Mouse (Mus musculus): ENCODE data around the gene Gm12695.

Gene Gm12695

DNA sequence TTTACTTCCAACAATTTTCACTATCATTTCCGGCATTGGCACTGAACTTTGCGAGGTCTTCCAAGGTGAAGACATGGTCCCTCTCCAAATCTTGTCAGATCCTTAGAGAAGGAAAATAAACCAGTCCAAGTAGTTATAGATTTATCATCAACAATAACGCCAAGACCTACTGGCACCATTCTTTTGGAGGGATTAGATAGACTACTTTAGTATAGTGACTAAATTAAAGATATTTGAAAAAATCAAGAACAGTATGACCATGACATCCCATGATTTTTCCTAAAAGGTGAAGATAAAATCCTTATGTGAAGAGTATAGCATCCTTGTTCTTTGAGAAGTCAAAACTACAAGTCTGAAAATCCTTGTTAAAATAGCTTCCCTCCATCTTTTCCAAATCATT is at the start of gene Gm12695:
Gene Gm12695, minus strand, starts transcription at position 101 of the 400 bp plus-strand sequence.
- DNase-seq (ENCODE audit: low read depth in 2 of 2, low spot score in 2 of 2), result no peak

DNA sequence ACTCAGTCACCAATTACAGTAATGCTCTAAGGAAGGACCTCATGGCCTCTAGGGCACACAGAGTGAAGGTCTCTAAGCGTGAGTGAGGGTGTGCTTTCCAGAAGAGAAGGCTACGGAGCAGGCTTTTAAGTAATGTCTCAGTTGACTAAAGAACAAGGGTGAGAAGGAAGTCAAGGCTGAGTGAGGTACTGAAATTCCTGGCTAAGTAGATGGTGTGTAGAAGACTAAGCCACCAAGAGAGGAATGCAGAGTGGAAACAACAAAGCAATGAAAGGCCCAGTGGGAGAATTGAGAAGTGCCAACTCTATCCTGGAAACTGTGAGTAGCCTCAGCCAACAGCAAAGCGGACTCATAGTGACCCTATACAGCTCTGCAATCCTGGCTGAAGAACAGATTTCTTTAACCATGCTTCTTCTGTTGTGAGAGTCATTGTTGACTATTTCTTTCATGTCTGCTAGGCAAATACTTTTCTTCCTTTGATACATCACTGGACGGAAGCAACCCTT is 40.6 kb upstream of the Gm12695 start:
- DNase-seq (ENCODE audit: low read depth in 2 of 2, low spot score in 2 of 2), result no peak

DNA sequence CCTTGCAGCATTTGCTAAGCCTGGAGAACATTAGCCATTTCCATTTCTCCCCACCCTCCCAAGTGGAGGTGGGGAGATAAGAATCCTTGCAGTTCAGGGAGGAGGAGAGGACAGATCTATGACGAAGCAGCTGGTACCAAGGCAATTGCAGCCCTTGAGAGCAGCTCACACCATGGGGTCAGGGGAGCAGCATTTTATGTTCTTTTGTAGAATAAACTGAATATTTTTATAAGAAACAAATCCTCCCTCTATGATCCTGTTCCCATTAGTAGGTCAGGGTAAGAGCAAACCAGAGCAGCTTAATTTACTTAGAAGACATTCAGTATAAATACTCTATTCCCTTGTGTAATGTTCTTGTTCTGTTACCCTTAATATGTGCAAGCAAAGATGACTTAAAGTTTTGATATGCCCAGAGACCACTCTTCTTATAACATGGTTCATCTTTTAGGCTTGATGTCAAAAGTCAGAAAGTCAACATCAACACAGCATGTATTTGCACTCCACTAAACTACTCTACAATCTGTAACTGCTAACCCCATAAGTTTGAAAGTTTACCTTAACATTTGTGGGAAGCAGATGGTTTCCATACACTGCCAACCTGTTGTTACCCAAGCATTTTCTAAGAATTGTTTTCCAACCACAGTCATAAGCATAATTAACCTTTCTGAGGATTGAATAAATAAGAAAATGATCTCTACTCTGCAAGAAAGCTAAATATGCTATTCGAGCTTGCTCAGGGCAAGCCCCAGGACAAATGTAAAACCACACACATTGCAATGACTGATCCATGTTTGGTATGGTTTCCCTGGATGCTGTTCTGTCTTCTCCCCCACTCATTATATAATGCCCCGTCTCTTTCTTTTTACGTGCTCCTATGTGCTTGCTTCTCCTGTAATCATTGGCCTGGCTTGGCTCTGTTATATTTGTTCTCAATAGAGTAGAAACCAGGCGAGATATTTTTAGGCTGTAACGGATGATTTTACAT is 22.1 kb upstream of the Gm12695 start:
- no peak for DNase-seq (ENCODE audit: low read depth in 2 of 2, low spot score in 2 of 2)

DNA sequence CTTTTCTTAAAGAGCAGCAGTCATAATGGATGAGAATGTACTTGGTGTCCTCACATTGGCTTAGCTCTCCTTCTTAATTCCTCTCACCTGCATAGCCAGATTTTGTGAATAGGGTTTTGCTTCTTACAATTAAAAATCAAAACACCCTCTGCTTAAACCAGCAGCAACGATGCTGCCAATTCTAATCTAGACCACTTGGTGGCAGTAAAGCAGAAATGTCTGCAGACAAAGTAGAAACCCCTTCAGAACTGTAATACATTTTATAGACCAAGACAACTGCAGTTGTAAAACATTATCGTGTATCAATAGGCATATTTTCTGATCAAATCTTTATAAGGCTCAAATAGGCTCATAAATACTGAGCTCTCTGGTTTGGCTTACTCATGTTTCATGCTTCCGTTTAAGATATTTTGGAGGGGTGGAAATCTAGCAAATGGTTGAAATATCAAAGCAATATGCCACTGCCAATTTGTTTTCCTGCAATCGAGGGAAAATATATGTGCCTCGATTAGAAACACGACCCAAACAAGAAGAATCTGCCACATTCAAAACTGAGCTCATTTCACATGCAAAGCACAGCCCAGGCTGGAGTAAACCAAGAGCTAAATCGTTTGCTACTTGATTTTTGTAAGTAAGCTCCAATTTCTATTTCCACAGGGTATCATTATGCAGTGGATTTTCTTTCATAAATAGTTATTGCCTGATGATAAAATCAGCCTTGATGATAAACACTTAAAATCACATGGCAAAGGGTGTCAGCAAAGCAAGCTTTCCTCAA is 14.6 kb upstream of the Gm12695 start:
- DNase-seq (ENCODE audit: low read depth in 2 of 2, low spot score in 2 of 2), result no peak

DNA sequence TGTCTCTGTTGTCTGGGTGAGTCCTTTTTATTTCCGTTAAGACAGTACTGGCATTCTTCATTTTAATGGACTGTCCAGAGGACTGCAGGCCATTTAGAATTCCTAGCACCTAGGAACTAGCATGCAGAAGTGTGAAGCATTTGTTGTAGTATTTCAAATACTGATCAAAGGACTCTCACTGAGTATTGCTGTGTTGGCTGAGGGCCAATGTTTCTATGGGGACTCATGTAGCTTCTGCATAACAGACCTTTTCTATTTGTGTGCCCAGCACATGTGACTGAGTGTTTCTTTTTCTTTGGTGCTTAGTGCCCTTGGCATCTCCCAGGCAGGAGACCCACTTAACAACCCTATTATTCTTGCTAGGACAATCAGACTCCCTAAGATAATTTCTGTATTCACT is 12.6 kb upstream of the Gm12695 start:
- no peak for DNase-seq (ENCODE audit: low read depth in 2 of 2, low spot score in 2 of 2)

DNA sequence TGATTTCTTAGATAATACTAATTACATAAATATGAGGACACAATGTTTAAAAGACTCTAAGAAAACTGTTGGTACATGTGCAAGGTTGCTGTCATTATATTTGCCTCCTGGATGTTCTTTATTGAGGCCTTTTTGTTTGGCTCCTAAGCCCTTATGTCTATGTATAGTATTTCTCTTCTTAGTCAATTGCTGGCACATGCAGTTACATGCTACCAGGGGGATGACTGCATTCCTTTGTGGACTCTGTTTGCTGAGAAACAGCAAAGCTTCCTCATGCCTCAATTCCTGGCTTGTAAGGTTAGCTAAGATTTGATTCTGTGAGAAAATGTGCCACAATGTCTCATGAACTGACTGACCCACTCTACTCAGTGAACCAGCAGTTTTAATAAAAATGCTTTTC is 6.3 kb upstream of the Gm12695 start:
- DNase-seq (ENCODE audit: low read depth in 2 of 2, low spot score in 2 of 2), result no peak

DNA sequence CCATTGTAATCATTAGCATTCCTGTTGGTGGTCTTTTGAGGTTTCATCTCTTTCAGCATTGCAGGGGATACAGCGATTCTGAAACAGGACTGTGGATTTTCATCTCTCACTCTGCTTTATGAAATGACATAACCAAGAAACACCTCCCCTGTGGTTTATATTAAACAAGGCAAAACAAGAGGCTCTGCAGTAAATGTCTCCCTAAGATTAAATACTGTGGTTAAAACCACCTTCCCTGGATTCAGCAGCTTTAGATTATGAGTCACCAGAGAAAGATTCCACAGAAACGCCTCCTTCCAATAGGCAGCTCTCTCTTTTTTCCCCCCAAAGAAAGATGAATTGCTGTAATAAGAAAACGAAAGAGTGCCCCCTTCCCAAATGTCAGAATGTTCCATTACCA is 4.9 kb upstream of the Gm12695 start:
- DNase-seq (ENCODE audit: low read depth in 2 of 2, low spot score in 2 of 2), result no peak

DNA sequence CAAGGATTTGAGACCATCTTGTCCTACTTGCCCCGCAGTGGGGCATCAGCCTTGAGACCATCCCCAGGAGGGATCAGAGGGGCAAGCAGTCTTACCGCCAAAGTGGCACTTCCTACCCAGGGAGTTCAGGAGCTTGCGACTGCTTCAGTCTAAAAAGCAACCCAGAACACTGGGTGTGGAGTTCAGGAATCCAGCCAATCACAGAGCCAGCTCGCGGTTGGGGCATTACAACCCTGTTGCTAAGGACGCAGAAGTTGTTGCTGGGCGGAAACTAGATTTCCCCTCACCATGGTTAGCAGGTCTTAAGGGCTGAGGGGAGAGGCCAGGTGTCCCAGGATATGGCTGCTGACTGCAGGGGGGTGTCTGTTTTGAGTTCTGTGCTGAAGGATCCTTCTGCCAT is 1.6 kb upstream of the Gm12695 start:
- no peak for DNase-seq (ENCODE audit: low read depth in 2 of 2, low spot score in 2 of 2)

DNA sequence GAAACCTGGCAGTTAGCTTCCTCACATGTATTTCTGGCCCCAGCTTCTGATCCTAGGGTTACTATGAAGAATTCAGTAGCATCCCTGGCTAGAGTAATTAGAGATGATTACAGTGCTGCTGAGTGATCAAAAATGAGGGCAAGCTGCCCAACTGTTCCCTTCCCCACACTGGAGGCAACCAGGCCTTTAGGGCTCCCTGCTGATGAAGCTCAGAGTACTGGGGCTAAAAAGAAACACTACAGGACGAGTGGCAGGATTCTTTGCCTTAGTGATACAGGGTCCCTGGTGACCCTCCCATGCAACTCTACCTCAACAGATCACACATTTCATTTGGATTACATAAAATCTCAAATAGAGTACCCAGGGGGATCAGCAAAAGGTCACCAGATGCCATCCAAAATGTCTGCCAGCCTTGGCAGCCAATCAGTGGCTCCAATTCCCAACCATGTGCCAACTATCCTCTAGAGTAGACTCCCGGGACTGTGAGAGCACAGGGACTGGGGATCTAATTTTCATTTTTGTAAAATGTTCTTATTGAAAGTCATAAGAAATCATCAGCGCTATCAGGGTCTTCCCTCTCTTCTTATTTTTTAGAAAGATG is 11.9 kb downstream of the Gm12695 start:
- no peak for DNase-seq (ENCODE audit: low read depth in 2 of 2, low spot score in 2 of 2)

DNA sequence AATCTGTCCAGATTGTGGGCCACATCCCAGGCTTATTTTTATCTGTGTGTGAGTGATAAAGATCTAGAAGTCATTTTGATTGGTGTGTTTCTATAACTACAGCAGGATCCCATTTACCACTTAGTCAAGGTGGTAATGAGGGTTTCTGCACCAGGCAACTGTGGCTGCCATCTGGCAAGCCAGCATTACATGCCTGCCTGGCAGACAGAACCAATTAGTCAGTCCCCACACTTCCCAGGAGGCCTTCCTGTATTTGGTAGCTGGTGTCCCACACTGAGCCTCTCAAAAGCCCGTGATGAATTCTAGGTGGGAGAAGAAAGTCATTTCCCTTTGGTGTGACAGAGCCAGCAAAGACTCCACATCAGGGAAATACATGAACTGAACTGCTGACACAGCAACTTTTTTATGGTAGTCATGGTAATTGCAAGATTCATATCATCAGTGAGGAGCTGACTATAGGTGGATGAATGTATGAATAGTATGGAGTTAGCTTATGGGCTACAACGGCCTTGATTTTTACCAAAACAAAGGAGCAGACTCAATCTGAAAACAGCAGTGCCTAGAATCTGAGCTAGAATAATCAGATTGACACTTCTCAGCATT is 18.5 kb downstream of the Gm12695 start:
- DNase-seq (ENCODE audit: low read depth in 2 of 2, low spot score in 2 of 2), result no peak

DNA sequence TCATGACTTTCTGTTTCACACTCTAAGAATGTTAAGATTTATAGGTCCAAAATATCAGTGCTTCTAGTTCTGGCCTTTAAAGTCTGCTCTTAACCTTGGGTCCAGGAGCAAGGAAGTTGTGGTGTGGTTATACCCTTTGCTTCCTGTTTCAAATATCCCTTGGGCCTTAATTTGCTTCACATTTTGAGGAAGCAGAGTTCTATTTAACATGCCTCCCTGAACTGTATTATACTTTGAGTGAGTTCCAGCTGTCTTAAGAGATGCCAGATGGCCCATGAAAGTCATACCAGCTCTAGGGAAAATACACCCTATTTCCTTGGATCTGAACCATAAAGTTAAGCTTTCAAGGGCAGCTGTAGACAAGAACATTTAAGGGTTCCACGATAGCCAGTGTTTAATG is 33.0 kb downstream of the Gm12695 start:
- DNase-seq (ENCODE audit: low read depth in 2 of 2, low spot score in 2 of 2), result no peak

DNA sequence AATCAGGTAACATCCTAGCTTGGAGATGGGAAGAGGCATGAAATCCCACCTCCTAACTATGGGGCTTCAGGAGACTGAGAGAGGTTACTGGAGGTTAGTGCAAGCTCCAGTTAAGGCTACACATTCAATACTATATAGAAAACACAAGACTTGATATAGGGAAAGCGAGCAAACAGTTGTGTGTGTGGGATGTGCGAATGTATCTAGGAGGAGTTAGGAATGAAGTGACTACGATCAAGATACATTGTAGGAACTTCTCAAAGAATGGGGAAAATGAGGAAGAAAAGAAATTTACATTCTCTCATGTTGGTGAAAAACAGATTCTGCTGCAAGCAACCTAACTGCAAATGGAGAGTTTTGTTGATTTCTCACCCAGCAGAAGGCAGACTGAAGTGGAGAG is 44.5 kb downstream of the Gm12695 start:
- no peak for DNase-seq (ENCODE audit: low read depth in 2 of 2, low spot score in 2 of 2)

DNA sequence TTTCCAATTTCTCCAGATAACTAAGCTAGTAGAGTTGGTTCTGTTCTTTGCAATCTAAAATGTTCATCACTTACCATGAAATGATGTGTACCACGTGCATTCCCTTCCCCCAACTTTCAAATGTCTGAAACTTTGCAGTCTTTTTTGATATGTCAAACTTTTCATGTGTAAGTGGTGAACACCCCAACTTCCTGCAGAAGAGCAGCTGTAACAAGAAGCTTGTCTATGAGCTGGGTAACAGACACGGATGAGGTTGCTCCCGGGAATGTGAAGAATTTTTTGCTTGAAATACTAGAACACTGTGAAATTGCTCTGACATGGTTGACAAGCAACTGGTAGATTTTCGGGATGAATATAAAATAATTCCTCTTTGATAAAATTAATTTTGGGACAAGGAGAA is 55.7 kb downstream of the Gm12695 start:
- no peak for DNase-seq (ENCODE audit: low read depth in 2 of 2, low spot score in 2 of 2)

DNA sequence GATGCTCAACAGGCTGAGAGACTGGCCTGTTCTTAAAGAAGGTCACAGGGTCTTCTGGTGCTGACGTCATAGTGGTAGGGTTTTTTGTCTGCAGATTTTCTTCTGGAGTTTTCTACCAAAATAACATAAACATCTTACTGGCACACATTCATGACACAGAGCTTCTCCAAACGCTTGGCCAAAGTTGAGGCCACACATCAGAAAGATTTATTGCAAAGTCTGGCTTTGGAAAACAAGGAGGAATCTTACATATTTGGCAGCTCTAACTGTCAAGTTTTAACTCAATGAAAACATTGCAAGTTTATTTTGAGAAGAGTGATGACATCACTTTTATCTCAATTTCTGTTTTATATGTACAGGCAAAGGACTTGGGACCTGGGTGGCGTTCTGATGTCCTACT is 56.8 kb downstream of the Gm12695 start:
- no peak for DNase-seq (ENCODE audit: low read depth in 2 of 2, low spot score in 2 of 2)

DNA sequence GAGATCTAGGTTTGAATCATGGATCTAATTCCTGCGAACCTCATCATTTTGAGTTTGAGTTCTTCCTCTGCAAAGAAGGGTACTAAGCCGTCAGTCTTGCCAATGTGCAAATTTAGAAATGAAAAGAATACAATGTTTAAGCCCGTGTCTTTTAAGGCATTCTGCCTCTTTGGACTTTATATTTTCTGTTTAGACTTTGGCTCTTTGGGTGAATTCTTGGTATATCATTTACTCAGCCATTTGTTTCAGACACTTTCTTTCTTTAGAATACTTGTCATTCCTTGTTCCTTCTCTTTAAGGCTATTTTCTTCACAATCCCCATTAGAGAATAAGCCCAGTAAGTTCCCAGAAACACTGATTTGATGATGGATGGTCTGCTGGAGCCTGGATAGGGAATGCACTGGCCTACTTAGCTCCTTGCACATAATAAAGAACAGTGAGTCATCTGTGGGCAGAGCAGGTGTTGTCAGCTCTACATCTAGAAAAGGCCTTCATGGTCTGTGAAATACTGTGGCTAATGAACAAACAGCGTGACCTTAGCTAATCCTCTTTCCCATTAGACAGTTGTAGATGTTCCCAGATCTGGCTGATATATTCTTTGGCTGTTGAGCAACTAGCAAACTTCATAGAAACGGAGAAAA is 59.5 kb downstream of the Gm12695 start:
- no peak for DNase-seq (ENCODE audit: low read depth in 2 of 2, low spot score in 2 of 2)

DNA sequence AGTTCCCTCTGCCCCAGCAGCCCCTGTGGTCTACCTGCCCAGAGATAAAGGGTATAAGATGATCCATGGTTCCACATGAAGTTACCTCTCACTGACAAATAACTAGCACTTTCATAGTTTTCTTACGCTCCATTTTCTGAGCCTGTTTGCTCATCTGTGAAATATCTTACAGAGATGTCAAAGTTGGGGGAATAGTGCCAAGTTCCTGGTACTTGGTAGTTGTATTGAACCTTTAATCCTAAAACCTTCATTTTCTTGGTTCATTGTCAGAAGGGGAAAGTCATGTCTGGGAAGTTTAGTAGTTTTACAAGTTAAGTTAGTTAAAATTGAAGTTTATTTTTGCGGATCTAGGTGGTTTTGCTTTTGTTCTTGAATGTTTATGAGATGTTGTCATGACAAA is 62.7 kb downstream of the Gm12695 start:
- DNase-seq (ENCODE audit: low read depth in 2 of 2, low spot score in 2 of 2), result no peak

DNA sequence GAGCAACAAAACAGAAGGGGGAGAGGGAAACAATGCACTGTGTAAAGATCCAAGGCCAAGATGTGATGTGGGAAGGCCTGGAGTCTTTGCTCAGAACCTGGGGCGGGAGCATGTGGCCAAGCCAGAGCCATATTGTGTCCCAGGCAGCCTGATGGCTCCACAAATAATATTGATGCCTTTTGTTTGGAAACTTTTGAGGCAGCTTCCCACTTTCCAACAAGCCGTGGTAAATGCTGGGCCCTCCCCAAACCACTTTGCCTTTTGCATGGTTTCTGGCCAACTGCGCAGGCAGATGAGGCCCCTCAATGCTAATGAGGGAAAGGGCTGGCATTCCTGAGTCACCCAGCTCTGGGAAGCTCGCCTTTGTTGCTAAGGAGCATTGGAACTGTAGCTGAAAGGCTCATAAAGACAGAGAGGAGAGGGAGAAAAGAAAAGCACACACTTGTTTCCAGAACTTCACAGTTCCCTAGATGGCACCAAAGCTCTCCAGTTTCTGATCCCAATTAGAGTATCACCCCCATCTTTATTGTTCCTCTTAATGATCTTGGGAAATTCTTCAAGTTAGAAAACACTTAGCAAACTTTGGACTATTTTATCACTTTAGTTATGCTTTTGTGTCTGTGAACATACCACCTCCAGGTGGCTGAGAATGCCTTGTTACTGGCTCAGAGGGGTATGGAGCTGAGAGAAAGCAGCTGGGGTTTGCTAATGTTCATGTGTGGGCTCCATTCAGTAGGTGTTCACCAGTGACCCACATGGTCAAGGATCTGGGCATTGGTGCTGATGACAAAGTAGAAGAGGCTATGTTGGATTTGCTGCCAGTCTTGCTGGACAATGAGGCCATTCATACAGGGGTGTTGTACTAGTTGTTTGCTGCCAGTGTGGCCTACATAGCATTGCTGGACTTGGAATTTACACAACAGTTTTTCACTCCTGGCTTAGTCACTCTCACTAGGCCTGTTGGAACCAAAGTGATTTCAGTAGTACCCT is 65.7 kb downstream of the Gm12695 start:
- no peak for DNase-seq (ENCODE audit: low read depth in 2 of 2, low spot score in 2 of 2)

DNA sequence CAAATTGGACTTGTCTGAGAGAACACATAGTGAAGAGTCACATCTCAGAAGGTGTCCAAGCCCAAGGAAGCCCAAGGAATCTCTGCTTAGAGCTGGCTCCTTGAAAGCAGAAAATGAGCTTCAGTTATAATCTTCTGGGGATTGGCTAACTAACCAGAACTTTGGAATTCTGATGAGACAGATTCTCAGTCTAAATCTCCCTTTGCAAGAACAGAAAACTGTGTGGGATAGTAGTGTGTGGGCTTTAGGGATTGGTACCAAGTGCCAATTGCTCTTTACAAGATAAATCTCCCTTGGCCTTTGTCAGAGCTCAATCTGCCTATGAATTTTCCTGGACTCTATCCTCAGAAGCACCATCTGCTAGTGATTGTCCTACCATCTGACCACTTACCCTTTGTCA is 66.5 kb downstream of the Gm12695 start:
- no peak for DNase-seq (ENCODE audit: low read depth in 2 of 2, low spot score in 2 of 2)

DNA sequence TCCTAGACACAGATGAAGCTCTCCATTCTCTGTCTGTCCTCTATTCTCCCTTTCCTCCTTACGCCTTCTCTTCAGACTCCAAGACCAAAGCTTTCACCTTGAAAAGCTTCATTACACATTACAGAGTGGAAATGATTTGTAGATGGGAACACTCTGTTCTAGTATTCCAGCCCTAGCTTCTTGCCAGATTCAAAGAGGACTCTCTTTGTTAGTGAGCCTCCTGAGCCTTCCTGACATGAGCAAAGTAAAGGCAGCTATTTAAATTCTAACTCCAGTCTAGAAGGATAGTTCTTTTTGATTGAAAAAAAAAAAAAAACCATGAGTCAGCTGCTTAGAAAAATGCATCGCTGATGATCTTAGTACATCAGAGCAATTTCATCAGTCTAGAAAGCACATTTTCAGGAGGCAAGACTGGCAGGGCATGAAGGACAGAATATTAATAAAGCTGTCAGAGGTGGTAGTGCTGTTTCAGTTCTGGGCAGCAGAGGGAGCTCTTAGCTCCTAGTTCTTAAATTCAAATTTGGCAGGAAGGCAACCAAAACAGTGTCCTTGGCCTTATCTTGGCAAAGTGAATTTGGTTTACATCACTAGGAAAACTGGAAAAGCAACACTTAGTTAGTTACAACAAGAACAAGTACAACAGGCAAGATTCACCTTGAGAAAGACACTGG is 79.6 kb downstream of the Gm12695 start:
- DNase-seq (ENCODE audit: low read depth in 2 of 2, low spot score in 2 of 2), result no peak

Measured in CD8-positive naive resting alpha-beta T cell, adult 2 months (primary cell).